Mouse (Mus musculus) 3T3-L1 (cell line): ENCODE measurements around the gene Vmn1r188.
"Not testable (repeated sequence)": the region's sequence is repeated elsewhere in the genome, so short reads cannot be mapped to it uniquely, and the experiment has no call there.

ENCODE experiments used
- DNase-seq: peaks from one replicate; pipeline ENCODE4 v3.0.0-alpha.2; 2015; ENCODE audit warnings: low read depth, low spot score

The Vmn1r188 gene

GRCm38 (mm10) chr13:22084140-22084539 lies at the start of gene Vmn1r188:
TSS of gene Vmn1r188 (plus strand) at chr13:22084440.
- DNase-seq: not testable (repeated sequence)

DNA sequence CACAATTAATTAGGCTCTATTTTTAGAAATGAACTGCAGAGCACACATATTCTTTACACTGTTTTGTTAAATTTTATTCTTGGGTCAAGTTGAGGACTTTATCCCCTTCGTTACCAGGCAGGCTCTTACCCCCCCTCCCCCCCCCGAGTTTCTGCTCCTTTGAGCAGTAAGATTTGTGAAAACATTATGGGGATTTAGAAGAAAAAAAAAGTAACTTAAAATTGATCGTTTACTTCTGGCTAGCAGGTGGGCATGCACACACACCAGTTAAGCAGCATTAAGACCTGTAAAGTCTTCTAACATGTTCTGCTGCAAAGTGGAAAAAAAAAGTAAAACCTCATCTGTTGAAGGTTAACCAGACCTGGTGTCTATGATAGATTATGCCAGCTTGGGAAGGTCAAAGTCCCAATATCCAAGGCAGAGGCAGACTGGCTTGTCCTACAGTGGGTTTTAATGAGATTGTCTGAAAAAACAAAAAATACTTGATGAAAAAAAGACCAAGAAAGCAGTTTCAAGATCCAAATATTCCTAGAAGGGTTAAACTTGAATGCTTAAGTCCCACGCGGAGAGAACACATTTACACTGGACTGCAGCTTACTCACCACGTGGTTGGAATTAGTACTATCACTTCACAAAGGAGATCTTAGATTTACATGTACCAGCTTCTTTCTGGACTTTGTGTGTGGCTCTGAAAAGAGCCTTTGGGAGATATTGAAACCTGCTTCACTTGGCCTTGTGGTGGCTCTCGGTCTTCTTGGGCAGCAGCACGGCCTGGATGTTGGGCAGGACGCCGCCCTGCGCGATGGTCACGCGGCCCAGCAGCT lies 49.6 kb upstream of the Vmn1r188 start:
- DNase-seq: peak; percentile 61

DNA sequence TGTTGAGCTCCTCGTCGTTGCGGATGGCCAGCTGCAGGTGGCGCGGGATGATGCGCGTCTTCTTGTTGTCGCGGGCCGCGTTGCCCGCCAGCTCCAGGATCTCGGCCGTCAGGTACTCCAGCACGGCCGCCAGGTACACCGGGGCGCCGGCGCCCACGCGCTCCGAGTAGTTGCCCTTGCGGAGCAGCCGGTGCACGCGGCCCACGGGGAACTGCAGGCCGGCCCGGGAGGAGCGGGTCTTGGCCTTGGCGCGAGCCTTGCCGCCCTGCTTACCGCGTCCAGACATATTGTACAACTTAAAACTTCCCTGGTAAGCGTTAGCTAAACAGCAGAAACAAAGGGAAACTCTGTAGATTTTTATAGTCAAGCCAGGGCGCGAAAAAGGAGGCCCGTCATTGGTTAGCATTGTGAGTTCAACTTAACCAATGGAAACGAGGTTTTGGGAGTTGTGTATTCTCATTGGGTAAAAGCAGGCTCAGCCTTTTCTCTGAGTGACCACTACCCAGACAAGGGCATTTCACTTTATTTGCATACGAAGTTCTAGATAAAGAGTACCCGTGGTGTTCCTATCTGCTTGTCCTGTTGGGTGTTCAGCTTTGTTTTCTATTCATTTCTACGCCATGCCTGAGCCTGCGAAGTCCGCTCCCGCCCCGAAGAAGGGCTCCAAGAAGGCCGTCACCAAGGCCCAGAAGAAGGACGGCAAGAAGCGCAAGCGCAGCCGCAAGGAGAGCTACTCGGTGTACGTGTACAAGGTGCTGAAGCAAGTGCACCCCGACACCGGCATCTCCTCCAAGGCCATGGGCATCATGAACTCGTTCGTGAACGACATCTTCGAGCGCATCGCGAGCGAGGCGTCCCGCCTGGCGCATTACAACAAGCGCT lies 48.7 kb upstream of the Vmn1r188 start, which contains the start of the genes Hist1h2ah and Hist1h2bk:
TSS of gene Hist1h2ah (minus strand) at position 302 of the 882 bp plus-strand sequence.
TSS of gene Hist1h2bk (plus strand) at position 604 of the 882 bp plus-strand sequence.
- DNase-seq: peak; percentile 97

GRCm38 (mm10) chr13:22036149-22036956 lies 47.9 kb upstream of the Vmn1r188 start:
- peak; percentile 59 for DNase-seq

DNA sequence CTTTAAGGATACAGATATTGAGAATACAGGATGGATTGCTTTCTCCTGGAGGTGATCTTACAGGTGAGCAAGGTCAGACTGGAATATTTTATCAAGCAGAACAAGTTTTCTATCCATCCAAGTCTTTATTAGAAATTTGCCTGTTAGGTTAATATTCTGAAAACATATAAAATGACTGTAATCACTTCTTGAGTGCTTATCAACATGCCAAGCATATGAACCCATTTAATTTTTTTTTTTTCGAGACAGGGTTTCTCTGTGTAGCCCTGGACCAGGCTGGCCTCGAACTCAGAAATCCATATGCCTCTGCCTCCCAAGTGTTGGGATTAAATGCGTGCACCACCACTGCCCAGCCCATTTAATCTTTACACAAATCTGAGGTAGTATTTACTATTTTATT lies 47.3 kb upstream of the Vmn1r188 start:
- DNase-seq: peak; percentile 33

GRCm38 (mm10) chr13:22037415-22037814 lies 46.8 kb upstream of the Vmn1r188 start:
- DNase-seq: no peak

DNA sequence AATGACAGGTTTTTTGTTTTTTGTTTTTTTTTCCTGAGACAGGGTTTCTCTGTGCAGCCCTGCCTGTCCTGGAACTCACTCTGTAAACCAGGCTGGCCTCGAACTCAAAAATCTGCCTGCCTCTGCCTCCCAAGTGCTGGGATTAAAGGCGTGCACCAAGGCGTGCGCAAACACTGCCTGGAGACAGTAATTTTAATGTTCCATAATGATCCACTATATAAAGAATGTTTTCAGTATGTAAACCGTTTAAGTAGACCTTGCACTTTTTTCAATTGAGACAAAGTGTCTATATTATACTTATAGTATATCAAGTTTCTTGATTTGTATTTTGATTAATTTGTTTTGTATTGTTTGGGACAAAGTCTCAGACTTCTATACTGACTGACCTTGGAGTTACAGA lies 44.9 kb upstream of the Vmn1r188 start:
- no peak for DNase-seq

DNA sequence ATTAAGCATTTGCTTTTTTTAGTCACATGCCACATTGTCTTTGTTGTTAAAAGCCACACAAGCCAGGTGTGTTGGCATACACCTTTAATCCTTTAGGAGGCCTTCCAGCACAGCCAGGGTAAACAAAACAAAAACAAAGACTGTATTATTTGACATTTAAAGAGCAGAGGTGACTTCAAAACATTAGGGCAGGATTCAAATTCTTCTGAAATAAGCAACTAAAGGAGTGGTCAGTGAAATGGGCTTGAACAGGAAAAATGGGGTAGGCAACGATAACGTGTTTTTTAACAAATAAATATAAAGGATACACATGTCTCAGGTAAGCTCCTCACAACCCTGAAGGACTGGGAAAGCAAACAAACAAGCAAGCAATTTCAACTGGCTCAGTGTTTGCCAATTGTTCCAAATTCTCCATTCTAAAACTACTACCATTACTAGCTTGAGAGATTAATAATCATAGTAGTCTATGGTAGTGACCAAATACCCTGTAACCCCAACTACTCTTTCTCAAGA lies 44.2 kb upstream of the Vmn1r188 start:
- no peak for DNase-seq

- peak; percentile 74 for DNase-seq
Observed at GRCm38 (mm10) chr13:22040464-22041141, 43.6 kb upstream of the Vmn1r188 start.

DNA sequence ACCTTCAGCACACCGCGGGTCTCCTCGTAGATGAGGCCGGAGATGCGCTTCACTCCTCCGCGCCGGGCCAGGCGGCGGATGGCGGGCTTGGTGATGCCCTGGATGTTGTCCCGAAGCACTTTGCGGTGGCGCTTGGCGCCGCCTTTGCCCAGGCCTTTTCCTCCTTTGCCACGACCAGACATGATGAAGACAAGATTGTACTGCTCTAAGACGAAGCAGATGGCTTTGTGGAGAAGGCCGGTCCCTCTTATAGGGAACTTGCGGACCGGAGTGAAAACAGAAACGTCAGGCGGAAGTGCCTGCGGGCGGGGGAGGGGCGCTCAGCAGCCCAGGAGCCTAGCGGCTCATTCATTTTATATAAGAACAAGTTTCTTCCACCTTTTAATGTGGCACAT lies 43.1 kb upstream of the Vmn1r188 start, which contains the start of gene Hist1h4i:
TSS of gene Hist1h4i (minus strand) at position 221 of the 395 bp plus-strand sequence.
- DNase-seq: peak; percentile 94

- peak; percentile 74 for DNase-seq
Observed at GRCm38 (mm10) chr13:22041651-22042567, 42.3 kb upstream of the Vmn1r188 start.

DNA sequence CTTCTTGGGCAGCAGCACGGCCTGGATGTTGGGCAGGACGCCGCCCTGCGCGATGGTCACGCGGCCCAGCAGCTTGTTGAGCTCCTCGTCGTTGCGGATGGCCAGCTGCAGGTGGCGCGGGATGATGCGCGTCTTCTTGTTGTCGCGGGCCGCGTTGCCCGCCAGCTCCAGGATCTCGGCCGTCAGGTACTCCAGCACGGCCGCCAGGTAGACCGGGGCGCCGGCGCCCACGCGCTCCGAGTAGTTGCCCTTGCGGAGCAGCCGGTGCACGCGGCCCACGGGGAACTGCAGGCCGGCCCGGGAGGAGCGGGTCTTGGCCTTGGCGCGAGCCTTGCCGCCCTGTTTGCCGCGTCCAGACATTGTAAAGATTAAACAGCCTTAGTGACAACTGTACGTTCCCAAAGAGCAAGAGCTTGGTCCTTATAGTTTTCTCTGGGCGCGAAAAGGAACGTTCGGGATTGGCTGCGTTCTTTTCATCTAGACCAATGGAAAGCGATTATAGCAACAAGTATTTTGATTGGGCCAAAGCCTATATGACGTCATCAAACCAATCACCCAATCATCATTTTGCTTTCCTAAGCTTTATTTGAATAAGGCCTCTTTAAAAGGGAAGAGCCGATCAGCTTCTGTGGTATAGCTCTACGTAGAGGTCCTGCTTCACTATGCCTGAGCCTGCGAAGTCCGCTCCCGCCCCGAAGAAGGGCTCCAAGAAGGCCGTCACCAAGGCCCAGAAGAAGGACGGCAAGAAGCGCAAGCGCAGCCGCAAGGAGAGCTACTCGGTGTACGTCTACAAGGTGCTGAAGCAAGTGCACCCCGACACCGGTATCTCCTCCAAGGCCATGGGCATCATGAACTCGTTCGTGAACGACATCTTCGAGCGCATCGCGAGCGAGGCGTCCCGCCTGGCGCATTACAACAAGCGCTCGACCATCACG lies 41.4 kb upstream of the Vmn1r188 start, which contains the start of the genes Hist1h2ag and Hist1h2bj:
TSS of gene Hist1h2ag (minus strand) at position 377 of the 935 bp plus-strand sequence.
TSS of gene Hist1h2bj (plus strand) at position 647 of the 935 bp plus-strand sequence.
- peak; percentile 99 for DNase-seq

GRCm38 (mm10) chr13:22043503-22044431 lies 40.5 kb upstream of the Vmn1r188 start:
- DNase-seq: peak; percentile 89

DNA sequence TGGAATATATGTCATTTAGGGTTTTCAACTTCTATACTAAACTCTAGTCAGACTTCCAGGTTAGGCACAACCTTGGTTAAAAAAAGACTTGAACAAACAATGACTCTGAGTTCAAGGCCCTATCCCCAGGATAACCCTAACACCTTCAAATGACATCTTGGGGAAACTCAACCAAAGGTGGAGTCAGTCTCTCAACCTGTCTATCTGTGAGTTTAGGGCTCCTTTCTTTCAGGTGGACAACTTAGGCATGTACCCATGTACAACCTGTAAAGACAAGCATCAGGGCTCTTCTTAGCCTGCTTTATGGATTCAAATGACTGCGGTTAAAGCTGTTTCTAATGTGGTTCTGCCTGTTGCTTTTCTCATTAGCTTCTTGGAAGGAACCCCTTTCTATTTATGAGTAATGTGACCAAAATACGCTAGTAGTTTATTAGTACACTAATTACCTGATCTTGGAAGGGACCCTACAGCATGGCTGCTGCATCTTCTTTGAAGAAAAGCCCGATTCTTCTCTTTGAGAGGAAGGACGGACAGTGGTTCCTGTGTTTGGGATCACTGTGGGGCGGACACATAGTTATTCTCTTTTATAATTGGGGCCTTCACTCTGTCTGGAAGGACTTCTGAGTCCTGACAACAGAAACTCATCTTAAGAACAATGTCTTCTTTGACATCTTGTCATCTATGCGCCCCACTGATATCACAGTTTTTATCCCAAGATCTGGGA lies 39.6 kb upstream of the Vmn1r188 start:
- no peak for DNase-seq

- DNase-seq: no peak
Observed at GRCm38 (mm10) chr13:22045311-22045710, 38.9 kb upstream of the Vmn1r188 start.

DNA sequence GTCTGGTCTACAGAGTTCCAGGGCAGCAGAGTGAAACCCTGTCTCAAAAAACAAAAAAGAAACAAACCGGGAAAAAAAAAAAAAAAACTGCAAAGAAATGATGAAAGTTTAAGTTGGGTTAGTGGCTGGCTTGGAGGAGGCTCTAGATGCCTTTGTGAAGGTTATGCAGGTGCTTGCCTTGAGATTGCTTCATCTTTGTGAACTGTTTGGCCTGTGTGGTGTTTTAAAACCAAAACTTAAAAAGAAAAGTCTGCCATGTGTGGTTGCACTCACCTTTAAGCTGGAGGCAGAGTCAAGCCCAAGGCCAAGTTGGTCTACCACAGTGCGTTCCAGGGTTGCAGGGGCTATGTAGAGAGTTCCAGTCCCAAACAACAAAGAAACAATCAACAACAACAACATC lies 35.2 kb upstream of the Vmn1r188 start:
- DNase-seq: no peak
